Mouse (Mus musculus) cortical plate, adult 2 months (tissue): ENCODE results near the gene Set.

ENCODE experiments used
- CTCF ChIP-seq: fragments of 200-500 bp; IDR thresholded peaks from 2 replicates; pipeline ENCODE4 v1.5.1; 2011; ENCODE audit warnings: mild to moderate bottlenecking, control low read depth, low read length; ENCODE audit not compliant: insufficient read depth; ENCODE audit errors: extremely low read depth
- POLR2A ChIP-seq: fragments of 200-500 bp; IDR thresholded peaks from 2 replicates; pipeline ENCODE4 v1.6.1; 2011; ENCODE audit warnings: mild to moderate bottlenecking, low read length, control low read depth; ENCODE audit not compliant: insufficient read depth; ENCODE audit errors: extremely low read depth

DNA sequence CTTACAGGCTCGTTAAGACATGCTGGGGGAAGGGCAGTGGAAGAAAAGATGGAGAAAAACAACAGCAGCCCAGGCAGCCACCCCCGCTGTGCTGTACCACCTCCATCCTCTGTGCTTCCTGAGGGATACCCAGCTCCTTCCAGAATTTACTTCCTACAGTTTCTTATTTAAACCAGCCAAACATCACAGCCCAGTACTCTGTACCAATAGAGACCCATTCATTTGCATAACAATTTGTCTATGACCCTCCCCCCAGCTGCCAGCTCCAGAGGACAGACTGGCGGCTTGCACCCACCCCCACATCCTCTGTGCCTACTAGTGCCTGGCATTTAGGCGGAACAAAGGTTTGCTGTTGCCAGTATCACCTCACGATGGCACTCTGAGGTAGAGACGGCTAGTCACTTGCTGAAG is 62.5 kb downstream of the Set start:
- TF ChIP-seq CTCF (no peak), POLR2A (no peak)
